Mouse (Mus musculus) urinary bladder, postnatal 4 days (tissue): ENCODE measurements at regions not wholly inside any gene's neighbourhood (a gene's known extent, or its start where the extent isn't known, plus 50 kb on each side); places are given as distances from the start of the nearest gene placed in this dataset.

Experiments
- DNase-seq, 2 experiments: peaks; one replicate each; pipeline ENCODE4 v3.0.0; 2021 to 2022; ENCODE audit warnings: low spot score in 2 of 2

GRCm38 (mm10) chr9:100404426-100404825, 82.2 kb downstream of the Il20rb start:
- DNase-seq = no peak

GRCm38 (mm10) chr9:100400366-100400765, 86.2 kb downstream of the Il20rb start:
- DNase-seq = no peak

- DNase-seq = no peak
Measured at GRCm38 (mm10) chr9:100396340-100396910, 90.2 kb downstream of the Il20rb start.

GRCm38 (mm10) chr9:100395711-100396110, 90.9 kb downstream of the Il20rb start:
- DNase-seq = peak; percentile 55 to 87

- no peak for DNase-seq
Measured at GRCm38 (mm10) chr9:100394632-100395031, 92.0 kb downstream of the Il20rb start.

- no peak for DNase-seq
Measured at GRCm38 (mm10) chr9:100394166-100394565, 92.4 kb downstream of the Il20rb start.

GRCm38 (mm10) chr9:100392262-100392661, 94.3 kb downstream of the Il20rb start:
- DNase-seq = no peak

GRCm38 (mm10) chr9:100391566-100392213, 94.9 kb downstream of the Il20rb start:
- DNase-seq = no peak

GRCm38 (mm10) chr9:100388393-100388792, 98.2 kb downstream of the Il20rb start:
- no peak for DNase-seq

GRCm38 (mm10) chr9:100387171-100387685, 99.4 kb downstream of the Il20rb start:
- DNase-seq = no peak

- DNase-seq = peak in 1 of 2 experiments; percentile 80
Measured at GRCm38 (mm10) chr9:100382492-100382891, 104.1 kb downstream of the Il20rb start.

GRCm38 (mm10) chr9:100369921-100370320, 116.7 kb downstream of the Il20rb start:
- no peak for DNase-seq

GRCm38 (mm10) chr9:100366816-100367215, 119.8 kb downstream of the Il20rb start:
- no peak for DNase-seq

GRCm38 (mm10) chr9:100359934-100360716, 126.5 kb downstream of the Il20rb start:
- no peak for DNase-seq

GRCm38 (mm10) chr9:100357553-100357952, 129.0 kb downstream of the Il20rb start:
- DNase-seq = no peak

GRCm38 (mm10) chr9:100340796-100341195, 145.8 kb downstream of the Il20rb start:
- no peak for DNase-seq

- DNase-seq = no peak
Measured at GRCm38 (mm10) chr9:100307765-100308164, 178.8 kb downstream of the Il20rb start.

- DNase-seq = no peak
Measured at GRCm38 (mm10) chr9:100307364-100307763, 179.2 kb downstream of the Il20rb start.

GRCm38 (mm10) chr9:100303762-100304161, 182.8 kb downstream of the Il20rb start:
- DNase-seq = no peak

GRCm38 (mm10) chr9:100301613-100302012, 185.0 kb downstream of the Il20rb start:
- no peak for DNase-seq

- no peak for DNase-seq
Measured at GRCm38 (mm10) chr9:100277361-100277760, 209.2 kb downstream of the Il20rb start.

- DNase-seq = no peak
Measured at GRCm38 (mm10) chr9:100266528-100267387, 219.8 kb downstream of the Il20rb start.
